Mouse (Mus musculus): ENCODE measurements around the gene Gm20388.
A peak's percentile ranks its signal among the peaks of the same experiment; 100 is the strongest.
"Not testable (repeated sequence)": the region's sequence is repeated elsewhere in the genome, so short reads cannot be mapped to it uniquely, and the experiment has no call there.

The Gm20388 gene

DNA sequence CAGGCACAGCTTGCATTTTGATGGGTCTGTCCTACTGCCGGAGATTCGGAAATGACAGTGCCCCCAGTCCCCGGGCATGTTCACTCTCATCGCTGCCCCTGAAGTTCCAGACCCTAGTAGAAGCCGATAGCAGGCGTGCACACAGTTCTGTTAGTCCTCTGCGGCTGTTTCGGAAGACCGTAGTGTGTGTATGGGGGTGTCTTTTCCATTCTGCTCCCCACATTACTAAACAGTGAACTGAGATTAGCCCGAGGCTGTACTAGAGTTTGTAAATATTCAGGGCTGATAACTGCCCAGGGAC, 4039.0 kb downstream of the Gm20388 start:
- no peak for DNase-seq (ENCODE audit: low spot score)

DNA sequence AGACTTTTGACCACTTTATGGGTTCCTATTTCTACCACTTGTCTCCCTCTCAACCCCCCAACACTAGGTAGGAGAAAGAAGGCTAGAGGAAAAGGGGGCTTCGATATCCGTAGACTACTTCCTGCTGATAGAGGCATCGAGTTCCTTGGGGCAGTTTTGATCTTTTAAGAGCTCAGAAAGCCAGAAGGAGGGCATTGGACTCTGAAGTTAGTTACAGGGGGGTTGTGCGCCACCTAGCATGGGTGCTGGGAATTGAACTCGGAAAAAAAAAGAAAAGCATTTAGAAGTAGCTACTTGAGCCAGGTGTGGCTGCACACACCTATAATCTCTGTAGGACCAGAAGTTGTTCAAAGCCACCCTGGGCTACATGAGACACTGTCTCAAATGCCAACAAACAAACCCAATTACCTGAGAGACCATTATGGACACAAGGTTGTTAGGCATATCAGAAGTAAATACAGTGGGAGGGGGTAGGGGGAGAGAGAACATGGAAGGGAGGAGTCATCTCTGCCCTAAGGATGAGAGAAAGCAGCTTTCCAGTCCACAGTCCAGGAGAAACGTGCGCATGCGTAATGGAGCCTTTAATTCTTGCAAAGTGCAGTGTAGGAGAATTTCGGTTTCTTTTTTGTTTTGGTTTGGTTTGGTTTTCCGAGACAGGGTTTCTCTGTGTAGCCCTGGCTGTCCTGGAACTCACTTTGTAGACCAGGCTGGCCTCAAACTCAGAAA, 4039.6 kb downstream of the Gm20388 start:
- DNase-seq (ENCODE audit: low spot score), result peak; percentile 86

DNA sequence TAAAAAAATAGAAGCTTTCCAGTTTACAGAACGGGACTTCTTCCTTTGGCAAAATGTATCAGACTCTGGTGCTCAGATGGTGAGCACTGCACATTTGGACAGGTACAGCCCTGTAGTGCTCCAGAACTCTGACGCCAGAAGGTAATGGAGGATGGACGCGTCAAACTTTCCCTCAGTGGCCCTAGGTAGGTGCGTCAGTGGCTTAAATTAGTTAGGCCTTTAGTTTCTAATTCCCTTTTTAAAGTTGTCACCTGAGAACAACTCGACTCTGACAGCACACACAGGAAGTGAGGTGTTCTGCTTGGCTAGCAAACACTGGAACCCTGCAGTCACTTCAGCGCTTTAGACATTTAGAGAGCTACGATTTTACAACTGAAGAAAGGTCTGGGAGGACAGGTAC, 4043.0 kb downstream of the Gm20388 start:
- DNase-seq (ENCODE audit: low spot score), result no peak

DNA sequence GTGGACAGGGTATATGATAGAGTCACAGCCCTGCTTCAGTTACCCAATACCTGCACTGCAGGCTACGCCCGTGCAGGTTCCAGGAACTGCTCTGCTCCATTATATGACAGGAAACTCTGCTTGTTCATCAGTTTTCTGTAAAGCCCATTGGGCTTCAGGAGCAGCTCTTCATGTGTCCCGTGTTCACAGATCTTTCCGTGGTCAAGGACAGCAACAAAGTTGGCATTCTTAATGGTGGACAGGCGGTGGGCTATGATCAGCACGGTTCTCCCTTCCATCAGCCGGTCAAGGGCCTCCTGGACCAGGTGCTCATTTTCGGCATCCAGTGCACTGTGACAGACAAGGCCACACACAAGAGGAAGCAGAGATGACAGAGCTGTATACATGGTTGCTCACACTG, 4043.6 kb downstream of the Gm20388 start:
- no peak for DNase-seq (ENCODE audit: low spot score)

DNA sequence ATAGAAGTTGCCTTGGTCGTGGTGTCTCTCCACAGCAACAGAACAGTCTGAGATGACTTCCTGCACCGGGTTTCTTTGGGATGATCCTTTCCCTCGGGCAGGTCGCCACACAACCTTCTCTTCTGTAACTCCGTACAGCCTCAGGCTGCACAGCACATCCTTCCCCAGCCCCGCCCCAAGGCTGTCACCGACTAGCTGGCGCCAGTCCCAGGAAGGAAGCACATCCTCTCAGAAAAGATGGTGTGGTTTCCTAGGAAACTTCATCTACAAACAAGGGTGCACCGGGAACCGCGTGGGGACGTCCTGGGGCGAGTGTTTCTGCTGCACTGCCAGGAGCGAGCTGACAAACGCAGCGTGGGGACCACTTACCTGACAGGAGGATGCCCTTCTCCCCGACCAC, 4047.5 kb downstream of the Gm20388 start:
- DNase-seq (ENCODE audit: low spot score), result no peak

DNA sequence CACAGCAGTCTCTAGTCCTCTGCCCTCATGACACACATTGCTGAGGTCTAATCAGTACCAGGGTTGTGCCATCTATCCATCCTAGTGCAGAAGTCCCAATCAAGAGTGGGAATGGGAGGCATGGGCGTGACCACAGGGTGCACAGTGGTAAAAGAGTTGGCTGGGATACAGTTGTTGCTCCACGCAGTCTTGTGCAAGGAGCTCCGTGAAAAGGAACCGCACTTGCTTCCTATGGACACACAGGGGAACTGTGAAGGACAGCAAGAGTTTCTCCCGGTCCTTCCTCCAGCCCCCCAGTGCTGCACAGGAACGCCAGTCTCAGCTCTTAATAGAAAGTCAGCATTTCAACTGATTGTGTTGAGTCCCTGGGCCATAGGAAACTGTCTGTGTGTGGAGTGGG, 4048.8 kb downstream of the Gm20388 start:
- DNase-seq (ENCODE audit: low spot score), result no peak

DNA sequence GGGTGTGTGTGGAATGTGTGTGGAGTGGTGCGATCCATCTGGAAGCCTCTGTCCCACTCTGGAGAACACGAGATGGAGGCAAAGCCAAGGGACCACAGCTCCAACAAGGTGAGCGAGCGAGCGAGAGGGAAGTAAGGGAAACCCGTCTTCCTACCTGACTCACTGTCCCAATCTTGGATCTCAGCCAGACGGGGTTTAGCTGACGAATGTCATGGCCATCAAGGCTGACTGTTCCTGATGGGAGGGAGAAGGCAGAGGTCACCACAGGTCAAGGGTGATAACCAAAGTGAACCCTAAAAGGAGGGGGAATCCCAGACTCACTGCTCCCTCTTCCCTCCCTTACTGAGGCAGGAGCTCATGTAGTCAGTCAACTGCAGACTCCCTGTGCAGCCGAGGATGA, 4049.4 kb downstream of the Gm20388 start:
- DNase-seq (ENCODE audit: low spot score), result no peak

DNA sequence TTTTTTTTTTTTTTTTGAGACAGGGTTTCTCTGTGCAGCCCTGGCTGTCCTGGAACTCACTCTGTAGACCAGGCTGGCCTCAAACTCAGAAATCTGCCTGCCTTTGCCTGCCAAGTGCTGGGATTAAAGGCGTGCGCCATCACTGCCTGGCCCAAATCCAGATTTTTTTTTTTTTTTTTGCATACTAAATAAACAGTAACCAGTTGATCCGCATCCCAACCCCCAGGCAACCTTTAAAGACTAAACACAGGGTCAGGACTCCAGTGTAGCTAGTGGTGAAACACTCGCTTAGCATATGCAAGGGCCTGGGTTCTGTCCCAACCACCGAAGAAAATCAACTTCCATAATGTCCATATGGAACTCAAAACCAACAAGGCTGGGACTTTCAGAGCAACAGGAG, 4049.9 kb downstream of the Gm20388 start:
- not testable (repeated sequence) for DNase-seq (ENCODE audit: low spot score)

DNA sequence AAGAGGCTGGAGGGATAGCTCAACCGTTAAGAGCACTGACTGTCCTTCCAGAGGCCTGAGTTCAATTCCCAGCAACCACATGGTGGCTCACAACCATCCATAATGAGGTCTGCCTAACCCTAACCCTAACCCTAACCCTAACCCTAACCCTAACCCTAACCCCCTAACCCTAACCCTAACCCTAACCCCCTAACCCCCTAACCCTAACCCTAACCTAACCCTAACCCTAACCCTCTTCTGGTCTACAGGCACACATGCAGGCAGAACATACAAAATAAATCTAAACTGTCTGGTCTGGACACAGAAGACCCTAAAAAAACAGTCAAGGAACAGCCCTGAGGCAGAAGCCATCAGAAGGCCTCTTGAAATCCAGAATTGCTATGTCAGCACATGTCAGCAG, 4050.7 kb downstream of the Gm20388 start:
- no peak for DNase-seq (ENCODE audit: low spot score)

DNA sequence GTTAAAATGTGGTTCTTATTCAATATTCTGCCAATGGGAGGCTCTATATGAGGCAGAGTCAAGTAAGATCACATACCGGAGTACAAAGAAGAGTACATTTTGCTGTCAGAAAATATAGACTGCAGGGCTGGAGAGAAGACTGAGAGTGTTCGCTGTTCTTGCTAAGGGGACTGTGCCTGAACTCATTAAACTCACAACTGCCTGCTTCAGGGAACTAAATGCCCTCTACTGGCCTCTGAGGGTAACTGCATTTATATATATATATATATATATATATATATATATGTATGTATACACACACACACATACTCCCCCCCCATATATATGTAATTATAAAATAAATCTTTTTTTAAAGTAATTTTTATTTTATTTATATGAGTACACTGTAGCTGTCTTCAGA, 4056.3 kb downstream of the Gm20388 start:
- no peak for DNase-seq (ENCODE audit: low spot score)

DNA sequence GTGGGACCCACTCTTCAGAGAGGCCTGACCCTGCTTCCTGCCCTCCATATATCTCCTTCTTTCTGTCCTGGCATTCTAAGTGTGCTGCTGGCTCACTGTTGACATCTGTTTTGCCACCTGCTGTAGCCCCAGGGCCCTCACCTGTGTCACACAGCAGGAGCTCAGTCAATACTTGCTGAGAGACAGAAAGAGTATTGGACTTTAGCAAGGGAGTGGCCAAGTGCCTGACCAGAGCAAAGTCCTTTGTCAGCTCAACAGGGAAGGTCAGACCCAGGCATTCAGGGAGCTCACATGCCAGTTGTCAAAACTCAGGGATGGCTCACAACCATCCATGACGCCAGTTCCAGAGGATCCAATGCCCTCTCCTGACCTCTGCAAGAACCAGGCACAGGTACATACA, 4062.9 kb downstream of the Gm20388 start:
- DNase-seq (ENCODE audit: low spot score), result no peak

DNA sequence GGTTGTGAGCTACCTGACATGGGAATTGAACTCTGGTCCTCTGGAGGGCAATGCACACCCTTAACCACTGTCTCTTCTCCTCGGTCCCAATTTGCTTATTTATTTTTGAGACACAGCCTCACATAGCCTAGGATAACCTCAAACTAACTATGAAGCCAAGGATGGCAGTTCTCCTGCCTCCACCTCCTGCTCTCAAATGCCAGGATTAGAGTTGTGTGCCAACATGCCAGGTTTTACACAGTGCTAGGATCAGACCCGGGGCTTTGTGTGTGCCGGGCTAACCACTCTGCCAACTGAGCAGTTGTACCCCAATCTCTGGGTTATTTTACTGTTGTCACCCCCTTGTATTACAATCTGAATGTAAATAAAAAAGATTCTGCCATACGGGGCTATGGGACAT, 4066.9 kb downstream of the Gm20388 start:
- no peak for DNase-seq (ENCODE audit: low spot score)

DNA sequence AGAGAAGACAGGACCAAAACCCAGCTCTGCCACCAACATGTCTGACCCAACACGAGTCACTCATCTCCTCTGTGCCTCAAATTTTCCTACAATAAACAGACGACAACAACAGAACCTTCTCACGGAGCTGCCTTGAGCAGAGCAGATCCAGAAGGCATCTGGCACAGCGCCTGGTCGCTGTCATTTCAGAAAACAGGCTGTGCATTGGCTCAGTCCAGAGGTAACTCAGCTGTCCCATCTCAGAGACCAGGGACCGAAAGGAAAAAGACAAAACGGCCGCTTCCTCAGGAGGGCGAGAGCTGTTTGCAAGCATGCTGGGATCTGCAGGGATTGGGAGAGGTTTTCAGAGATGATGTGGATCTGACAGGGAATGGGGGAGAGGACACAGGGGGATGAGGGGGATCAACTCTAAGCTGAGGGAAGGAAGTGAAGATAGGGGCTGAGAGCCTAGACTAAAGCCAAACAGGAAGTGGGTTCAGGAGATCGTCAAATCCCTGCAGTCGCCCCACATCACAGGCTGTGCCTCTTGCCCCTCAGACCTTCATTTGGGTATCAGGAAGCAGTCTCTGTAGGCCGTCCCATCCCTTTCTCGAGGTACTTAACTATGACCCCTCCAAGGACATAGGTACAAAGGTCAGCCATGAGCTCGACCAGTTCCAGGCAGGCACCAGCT, 4067.7 kb downstream of the Gm20388 start:
- DNase-seq (ENCODE audit: low spot score), result peak; percentile 93

DNA sequence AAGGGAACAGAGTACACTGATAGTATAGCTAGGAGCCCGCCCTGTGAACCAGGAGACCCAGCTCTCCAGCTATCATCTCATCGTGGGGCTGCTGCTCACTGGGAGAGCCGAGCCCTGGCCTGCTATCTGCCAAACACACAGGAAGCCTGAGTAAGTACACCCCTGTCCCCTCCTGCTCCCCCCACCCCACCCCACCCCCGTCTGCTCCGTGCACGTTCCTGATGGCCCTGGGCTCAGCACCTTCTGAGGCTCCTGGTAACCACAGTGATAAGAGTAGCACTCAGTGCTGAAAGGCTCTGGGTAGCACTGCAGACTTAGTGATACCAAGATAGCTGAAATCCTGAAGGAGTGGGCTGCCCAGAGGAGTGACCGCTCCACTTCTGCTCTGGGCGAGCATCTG, 4068.3 kb downstream of the Gm20388 start:
- no peak for DNase-seq (ENCODE audit: low spot score)

DNA sequence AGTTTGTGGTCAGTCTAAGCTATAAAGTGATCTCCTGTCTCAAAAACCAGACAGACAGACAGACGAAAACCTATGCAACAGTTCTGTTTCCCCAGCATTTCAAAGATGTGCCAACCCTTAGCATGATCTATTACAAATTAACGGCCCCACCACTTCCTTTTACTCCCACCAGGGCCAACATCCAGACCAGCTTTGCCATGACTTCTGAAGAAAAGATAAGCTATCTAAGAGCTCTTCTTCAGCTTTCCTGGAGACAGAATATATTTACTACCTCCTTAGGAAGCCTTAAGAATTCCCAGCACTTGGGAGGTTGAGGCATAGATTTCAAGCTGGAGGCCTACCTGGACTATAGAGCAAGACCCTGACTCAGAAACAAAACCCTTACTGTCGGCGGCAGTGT, 4069.6 kb downstream of the Gm20388 start:
- no peak for DNase-seq (ENCODE audit: low spot score)

DNA sequence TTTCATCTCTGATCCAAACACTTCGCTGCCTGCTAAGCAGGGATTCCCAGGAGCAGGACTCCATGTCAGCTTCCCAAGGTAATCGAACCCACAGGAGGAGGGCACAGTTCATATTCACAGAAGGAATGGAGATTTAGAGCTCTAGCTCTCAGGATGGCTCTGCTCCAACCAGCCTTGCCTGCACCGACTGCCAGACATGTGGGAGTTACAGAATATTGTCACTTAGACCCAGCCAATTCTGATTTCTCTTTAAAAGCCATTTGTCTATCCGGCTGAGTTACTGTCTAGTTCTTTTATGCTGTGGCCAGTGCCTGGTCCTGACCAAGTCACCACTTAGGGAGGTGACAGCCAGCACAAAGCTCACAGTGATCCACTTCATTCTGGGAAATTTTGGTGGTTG, 4071.0 kb downstream of the Gm20388 start:
- DNase-seq (ENCODE audit: low spot score), result no peak

DNA sequence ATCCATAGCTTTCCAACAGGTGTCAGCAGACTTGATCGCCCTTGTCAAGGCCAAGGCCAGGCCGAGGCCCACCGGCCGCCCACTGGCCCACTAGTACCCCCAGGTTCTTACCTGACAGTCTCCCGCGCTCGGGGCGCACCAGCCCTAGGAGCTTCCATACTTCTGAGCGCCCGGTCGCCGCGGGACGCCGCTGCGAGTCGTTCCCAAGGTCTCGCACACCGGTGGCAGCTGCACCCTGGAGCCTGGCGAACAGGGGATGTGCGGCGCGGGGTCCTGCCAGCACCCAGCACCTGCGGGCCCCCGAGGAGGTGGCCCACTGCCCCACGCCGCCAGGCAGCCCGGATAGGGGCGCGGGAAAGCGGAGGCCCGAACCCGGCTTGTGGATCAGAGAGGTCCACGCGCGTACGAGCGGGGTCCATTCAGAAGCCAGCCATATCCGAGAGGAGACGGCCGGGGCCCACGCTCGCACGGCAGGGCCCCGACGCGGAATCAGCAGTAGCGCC, 4071.7 kb downstream of the Gm20388 start:
- peak; percentile 47 for DNase-seq (ENCODE audit: low spot score)

DNA sequence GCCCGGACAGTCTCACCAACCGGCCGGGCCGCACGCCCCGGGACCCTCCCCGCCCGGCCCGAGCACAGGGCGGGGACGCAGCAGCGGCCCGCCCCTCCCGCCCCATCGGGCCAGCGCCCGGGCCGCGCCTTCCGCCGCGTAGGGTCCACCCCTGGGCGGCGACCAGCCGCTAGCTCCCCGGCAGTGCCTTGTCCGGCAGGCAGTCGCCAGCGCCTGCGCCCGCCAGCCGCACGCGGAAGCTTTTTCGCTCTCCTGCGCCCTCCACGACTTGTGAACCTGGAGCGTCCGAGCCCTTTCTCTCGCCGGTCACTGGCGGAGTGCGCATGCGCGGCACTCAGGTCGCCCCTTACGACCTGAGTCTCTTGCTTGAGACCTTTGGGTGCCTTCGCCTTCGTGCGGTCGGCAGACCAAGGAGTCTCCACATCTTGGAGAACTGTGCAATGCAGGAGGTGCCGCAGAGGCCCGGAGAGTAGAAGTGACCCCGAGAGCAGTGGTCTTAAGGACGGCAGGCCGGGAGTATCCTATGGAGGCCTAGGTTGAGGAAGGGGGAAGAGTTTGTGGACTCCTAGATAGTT, 4072.3 kb downstream of the Gm20388 start, which contains the start of gene Abcb10:
Gene Abcb10 (minus strand): TSS at position 297 of the 575 bp plus-strand sequence.
- peak; percentile 100 for DNase-seq (ENCODE audit: low spot score)

DNA sequence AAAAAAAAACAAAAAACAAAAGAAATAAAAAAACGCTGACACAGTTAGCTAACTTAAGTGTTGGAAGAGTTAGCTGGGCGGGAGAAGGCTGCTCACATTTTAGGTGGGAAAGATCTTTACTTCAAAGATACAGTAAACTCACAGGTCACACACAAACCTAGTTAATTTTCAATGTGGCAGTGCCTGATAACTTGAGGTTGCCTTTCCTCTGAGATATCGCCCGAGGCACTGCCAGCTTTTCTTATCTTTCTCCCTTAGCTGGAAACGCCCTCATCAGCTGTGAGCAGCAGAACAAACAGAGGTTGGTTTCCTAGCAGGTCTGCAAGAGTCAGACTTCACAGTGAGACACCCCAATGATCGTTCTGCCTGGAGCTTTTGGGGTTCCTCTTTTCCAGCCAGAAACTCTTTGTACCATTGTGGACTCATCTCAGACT, 4078.0 kb downstream of the Gm20388 start:
- DNase-seq (ENCODE audit: low spot score), result no peak

DNA sequence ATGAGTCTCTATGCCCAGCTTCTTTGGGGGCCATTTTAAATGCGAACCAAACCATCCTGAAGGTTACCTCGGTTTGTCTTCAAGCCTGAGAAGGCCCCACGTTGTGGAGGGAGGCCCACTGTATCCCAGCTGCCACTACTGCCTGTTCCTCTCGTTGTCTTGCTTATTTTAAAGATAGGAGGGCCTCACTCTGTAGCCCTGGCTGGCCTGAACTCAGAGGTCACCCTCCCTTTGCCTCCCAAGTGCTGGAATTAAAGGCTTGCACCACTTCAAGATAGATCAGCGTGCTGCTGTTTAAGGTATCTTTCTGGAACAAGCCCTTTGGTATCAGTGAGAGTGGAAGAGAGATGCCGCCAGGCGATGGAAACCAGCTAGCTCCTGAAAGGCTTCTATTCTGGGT, 4078.5 kb downstream of the Gm20388 start:
- DNase-seq (ENCODE audit: low spot score), result no peak

DNA sequence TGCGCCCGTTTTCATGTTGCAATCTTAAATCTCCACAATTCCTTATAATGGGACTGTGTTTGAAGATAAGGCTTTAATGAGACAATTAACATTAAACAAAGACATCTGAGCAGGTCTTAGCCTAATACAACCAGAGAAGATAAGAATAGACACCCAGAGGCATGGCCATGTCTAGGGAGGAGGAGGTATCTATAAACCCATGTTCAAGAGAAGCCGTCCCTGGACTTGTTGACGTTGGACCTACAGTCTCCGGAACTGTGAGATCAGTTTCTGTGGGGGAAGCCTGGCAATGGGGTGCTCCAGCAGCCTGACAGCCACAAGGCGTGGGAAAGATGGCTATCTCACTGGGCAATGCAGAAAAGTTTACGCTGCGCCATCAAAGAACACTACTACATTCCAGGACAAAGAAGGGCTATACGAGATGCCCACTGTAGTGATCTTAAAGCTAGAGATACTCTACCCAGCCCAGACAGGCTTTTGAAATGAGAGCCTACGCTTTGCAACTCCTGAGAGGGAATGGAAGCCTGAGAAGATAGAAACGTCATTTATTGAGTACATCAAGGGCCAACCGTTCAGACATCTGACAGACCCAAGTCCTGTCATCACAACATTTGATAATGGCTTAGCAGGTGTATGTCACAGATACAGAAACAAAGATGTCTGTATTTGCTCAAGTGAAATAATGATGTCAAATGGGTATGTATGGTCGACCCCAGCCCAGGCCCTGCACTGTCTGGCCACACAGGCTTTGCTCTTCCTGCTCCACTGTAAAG, 4079.8 kb downstream of the Gm20388 start:
- no peak for DNase-seq (ENCODE audit: low spot score)

DNA sequence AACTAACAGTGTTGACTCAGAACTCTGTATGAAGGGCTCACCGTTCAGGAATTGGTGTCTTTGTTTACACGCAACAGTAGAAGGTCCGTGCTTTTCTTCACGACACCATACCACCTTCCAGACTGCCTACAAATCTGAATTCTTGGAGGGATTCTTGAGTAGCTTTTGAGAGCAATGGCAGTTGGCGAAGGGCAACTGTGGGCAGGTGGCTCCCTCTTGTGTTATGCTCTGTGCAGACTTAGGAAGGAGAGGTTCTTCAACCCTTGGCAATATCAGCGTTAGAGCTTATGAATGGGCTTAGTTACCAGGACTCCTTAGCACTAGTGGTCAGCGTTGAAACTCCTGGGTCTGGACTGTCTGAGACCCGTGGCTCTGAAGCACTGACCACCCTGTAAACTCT, 4081.9 kb downstream of the Gm20388 start:
- DNase-seq (ENCODE audit: low spot score), result peak; percentile 60

DNA sequence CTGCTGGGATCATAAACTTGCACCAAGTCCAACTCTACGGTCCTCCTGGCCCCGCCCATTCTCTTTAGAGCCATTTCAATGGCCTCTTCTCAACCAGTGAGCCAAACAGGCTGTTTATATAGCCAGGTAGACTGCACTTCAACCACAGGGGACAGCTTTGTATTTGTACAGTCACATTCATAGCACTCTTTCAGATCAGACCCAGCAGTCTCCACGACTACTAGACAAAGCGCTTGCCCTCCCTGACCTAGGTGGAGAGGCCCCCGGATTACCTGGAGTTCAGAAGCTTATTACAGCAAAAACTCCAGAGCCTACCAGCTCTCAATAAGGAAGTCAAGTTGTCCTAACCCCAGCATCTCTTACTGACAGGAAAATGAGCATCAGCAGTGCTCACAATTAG, 4083.0 kb downstream of the Gm20388 start:
- DNase-seq (ENCODE audit: low spot score), result no peak

All from MN1 (cell line).